Mouse (Mus musculus) hindbrain, embryonic 14.5 days (tissue): ENCODE results near the gene Ntrk1. TPM values are rescaled to one million over a fixed set of nuclear protein-coding genes. Genes with fewer than 3 reads are reported as not detected.

Experiments
- ATAC-seq: fragments of 200-750 bp; cut with Nextera tagmentation; 2 replicates; pipeline ENCODE4 v1.8.0; 2017; ENCODE audit warnings: moderate number of reproducible peaks, mild to moderate bottlenecking, moderate TSS enrichment, moderate library complexity; ENCODE audit not compliant: low FRiP score
- DNase-seq: peaks from one replicate; pipeline ENCODE4 v3.0.0-alpha.2; 2015; ENCODE audit warnings: low spot score
- H3K27ac ChIP-seq: fragments of 300-500 bp; sonication (generic); 2 replicates; pipeline ENCODE4 v1.5.1; 2014; ENCODE audit warnings: mild to moderate bottlenecking, moderate library complexity
- H3K27me3 ChIP-seq: fragments of 300-500 bp; sonication (generic); 2 replicates; pipeline ENCODE4 v1.6.1; 2014; ENCODE audit warnings: mild to moderate bottlenecking, low read length, mixed read lengths; ENCODE audit not compliant: control insufficient read depth, insufficient read depth
- H3K36me3 ChIP-seq: fragments of 300-500 bp; sonication (generic); replicated peaks from 2 replicates; pipeline ENCODE4 v1.6.1; 2014; ENCODE audit not compliant: control insufficient read depth, insufficient read depth
- H3K4me1 ChIP-seq: fragments of 300-500 bp; sonication (generic); replicated peaks from 2 replicates; pipeline ENCODE4 v1.6.1; 2014; ENCODE audit warnings: antibody characterized with exemption, low read length, mixed read lengths; ENCODE audit not compliant: control insufficient read depth, insufficient read depth
- H3K4me2 ChIP-seq: fragments of 300-500 bp; sonication (generic); replicated peaks from 2 replicates; pipeline ENCODE4 v1.6.1; 2014; ENCODE audit warnings: mild to moderate bottlenecking, moderate library complexity
- H3K4me3 ChIP-seq: fragments of 300-500 bp; sonication (generic); replicated peaks from 2 replicates; pipeline ENCODE4 v1.5.1; 2014; ENCODE audit warnings: mild to moderate bottlenecking, low read length
- H3K9ac ChIP-seq: fragments of 300-500 bp; sonication (generic); 2 replicates; pipeline ENCODE4 v1.6.1; 2014
- H3K9me3 ChIP-seq: fragments of 300-500 bp; sonication (generic); 2 replicates; pipeline ENCODE4 v1.6.1; 2016; ENCODE audit warnings: low read length; ENCODE audit not compliant: control insufficient read depth
- WGBS: fragments of 180-500 bp; shearing (Covaris S2); extraction: QIAGEN DNeasy Blood & Tissue Kit; methylation state at CpG from one replicate; pipeline ENCODE4 v1.1.7; 2014; 5-methylcytosine and 5-hydroxymethylcytosine counted together
- polyA plus RNA-seq: library from polyadenylated mRNA; unstranded; fragments of >200 nt; fragmentation: Nextera tagmentation; extraction: Ambion mirVana; gene quantifications from 2 replicates; pipeline ENCODE4 v1.2.1, GENCODE M21; 2014

Ntrk1 gene
- polyA plus RNA-seq, 1 experiment from 2014 or later = 1.7 TPM

DNA sequence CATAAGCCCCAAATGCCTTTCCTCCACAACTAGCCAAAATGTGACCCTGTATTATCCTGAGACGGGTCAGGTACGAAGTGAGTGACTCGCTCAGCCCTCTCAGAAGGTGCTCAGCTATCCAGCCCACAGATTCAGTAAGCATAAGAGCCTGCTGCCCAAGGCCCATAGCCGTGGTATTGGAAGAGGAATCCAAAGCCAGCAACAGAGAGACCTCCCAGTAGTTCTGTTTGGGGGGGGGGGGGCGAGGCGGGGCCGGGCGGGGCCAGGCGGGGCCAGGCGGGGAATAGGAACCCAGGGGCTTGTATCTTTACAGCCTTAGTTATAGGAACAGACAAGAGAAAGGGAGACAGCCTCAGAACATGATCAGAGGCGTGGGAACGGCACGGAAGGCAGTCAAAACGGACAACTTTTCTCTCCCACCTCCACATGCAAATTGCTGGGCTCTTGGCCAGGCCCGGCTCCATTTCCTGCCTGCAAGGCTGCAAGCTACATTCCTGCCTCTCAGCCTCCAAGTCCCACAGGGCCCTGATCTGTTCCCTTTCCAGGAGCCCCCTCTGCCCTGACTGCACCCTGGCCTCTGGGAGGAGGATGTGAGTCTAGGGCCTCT is 31.2 kb downstream of the Ntrk1 start:
- 21% methylated on average over 15 of the region's 15 CpGs for WGBS
- H3K36me3 ChIP-seq = no peaks in the 10 kb centered on the region
- H3K9me3 ChIP-seq = no peaks in the 10 kb centered on the region
- H3K4me3 ChIP-seq = no peak overlapping the region
- peak overlapping the region; percentile 66; the same call in 1 of the 2 replicates for H3K27ac ChIP-seq
- H3K9ac ChIP-seq = no peak overlapping the region
- H3K27me3 ChIP-seq = peaks cover 17% of the 10 kb centered on the region
- DNase-seq (peak; percentile 38), ATAC-seq (no peak)
- peak overlapping the region; percentile 25 for H3K4me2 ChIP-seq
- H3K4me1 ChIP-seq = 0 out of 2 replicates have a peak, but pooled peaks cover 3% of the 10 kb centered on the region

- WGBS = 63% methylated on average over 4 of the region's 4 CpGs
- H3K9me3 ChIP-seq = no peaks in the 10 kb centered on the region
- H3K36me3 ChIP-seq = no peaks in the 10 kb centered on the region
- peak overlapping the region; percentile 25; the same call in 1 of the 2 replicates for H3K4me2 ChIP-seq
- peaks cover 12% of the 10 kb centered on the region for H3K27me3 ChIP-seq
- no peak overlapping the region for H3K9ac ChIP-seq
- 0 out of 2 replicates have a peak, but pooled peaks cover 3% of the 10 kb centered on the region for H3K4me1 ChIP-seq
- DNase-seq (no peak), ATAC-seq (no peak)
- no peak overlapping the region for H3K4me3 ChIP-seq
- H3K27ac ChIP-seq = peak overlapping the region; percentile 66; the same call in 1 of the 2 replicates
These were observed 31.8 kb downstream of the Ntrk1 start for GRCm38 (mm10) chr3:87763202-87763601.

DNA sequence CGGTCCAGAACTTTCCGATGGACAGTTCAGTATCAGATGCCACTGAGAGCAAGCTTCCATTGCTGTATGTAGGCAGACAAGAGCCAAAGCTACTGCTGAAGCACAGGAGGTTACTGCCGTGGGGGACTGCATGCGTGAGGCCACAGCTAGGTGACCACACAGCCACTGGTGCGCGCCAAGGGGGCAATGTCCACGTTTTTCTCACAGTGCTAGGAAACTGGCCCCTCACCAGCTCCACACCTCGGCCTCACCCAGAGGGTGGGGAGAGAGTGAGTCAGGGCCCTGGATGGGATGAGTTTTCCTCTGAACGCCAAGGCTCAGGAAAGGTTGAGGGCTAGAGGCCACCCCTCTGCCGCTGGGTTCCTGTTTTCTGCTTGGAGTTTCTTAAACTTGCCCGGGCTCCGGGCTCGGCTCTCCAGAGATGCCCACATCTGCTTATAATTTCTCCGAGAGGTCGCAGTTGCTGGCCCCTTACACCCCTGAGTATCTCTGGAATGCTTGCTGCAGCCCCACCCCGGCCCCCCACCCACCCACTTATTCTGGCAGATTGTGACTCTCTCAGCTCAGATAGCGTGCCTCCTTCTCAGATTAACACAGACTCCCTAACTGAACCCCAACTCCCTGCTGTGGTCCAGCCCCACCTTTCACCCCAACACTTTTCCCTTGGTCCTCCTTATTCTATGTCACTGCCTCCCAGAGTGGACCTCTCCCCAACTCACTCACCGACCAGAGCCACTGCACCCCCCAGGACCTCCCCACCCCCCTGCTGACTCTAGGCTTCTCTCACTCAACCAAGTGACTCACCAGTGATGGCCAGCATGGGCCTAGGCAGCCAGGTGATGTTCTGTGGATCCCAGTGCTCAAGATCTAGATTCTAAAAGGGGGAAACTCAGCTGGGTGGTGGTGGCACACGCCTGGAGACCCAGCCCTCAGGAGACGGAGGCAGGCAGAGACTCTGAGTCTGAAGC is 33.3 kb downstream of the Ntrk1 start:
- Histone ChIP-seq H3K4me1 (0 out of 2 replicates have a peak, but pooled peaks cover 3% of the 10 kb centered on the region), H3K9me3 (no peaks in the 10 kb centered on the region), H3K9ac (no peak overlapping the region), H3K36me3 (no peaks in the 10 kb centered on the region), H3K4me3 (no peak overlapping the region), H3K27ac (no peak overlapping the region), H3K4me2 (no peak overlapping the region), H3K27me3 (peaks cover 7% of the 10 kb centered on the region; the same call in 1 of the 2 replicates)
- 80% methylated on average over 20 of the region's 20 CpGs for WGBS
- ATAC-seq (no peak), DNase-seq (no peak)

- no peak overlapping the region for H3K27ac ChIP-seq
- H3K4me2 ChIP-seq = no peak overlapping the region
- no peaks in the 10 kb centered on the region for H3K27me3 ChIP-seq
- no peak overlapping the region for H3K9ac ChIP-seq
- no peaks in the 10 kb centered on the region for H3K9me3 ChIP-seq
- no peak for DNase-seq
- H3K4me1 ChIP-seq = 0 out of 2 replicates have a peak, but pooled peaks cover 6% of the 10 kb centered on the region
- ATAC-seq = 0 out of 2 replicates have a peak, but pooled peaks have one; percentile 12
- no peak overlapping the region for H3K4me3 ChIP-seq
- no peaks in the 10 kb centered on the region for H3K36me3 ChIP-seq
- WGBS = 50% methylated on average over 3 of the region's 5 CpGs
These were observed 36.3 kb downstream of the Ntrk1 start for GRCm38 (mm10) chr3:87758641-87759040.

DNA sequence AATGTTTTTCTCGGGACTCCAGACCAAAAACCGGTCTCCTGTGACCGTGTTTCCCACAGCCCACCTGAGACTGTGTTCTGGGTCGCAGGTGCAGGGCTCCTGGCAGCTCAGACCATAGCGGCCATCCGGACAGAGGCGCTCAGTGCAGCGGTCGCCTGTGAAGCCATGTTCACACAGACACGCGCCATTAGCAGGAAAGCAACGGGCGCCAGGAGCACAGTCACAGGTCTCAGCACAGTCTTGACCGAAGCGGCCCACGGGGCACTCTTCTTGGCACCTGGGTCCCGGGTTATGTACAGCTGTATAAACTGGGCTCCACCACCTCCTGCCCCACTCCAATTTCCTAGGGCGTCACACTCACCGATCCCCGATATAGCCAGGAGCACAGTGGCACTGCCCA is 38.5 kb downstream of the Ntrk1 start:
- Histone ChIP-seq H3K9ac (peak overlapping the region; percentile 53), H3K4me2 (peak overlapping the region; percentile 56), H3K4me3 (peak overlapping the region; percentile 21; the same call in 1 of the 2 replicates), H3K4me1 (0 out of 2 replicates have a peak, but pooled peaks cover 6% of the 10 kb centered on the region), H3K27ac (no peak overlapping the region), H3K27me3 (no peaks in the 10 kb centered on the region), H3K9me3 (no peaks in the 10 kb centered on the region), H3K36me3 (no peaks in the 10 kb centered on the region)
- DNase-seq (no peak), ATAC-seq (no peak)
- 45% methylated on average over 20 of the region's 20 CpGs for WGBS

DNA sequence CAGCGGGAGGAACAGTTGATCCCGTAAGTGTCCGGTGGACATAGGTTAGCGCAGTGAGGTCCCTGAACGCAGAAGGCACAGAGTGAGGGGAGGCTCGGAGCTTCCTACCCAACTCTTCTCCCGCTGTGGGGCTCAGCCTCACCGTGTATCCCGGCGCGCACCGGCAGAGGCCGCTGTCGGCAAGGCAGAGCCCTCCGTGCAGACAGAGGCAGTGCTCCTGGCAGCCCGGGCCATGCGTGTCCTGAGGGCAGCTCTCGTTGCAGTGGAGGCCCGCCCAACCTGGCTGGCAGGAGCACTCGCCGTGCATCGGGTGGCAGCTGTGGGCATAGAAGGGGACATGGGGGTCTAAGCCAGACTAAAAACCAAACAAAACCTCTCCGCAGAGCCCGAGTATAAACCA is 39.0 kb downstream of the Ntrk1 start:
- H3K4me3 ChIP-seq = peak overlapping the region; percentile 21; the same call in 1 of the 2 replicates
- H3K4me2 ChIP-seq = peak overlapping the region; percentile 56
- H3K9me3 ChIP-seq = no peaks in the 10 kb centered on the region
- DNase-seq (peak; percentile 85), ATAC-seq (peak; percentile 85)
- 0 out of 2 replicates have a peak, but pooled peaks cover 6% of the 10 kb centered on the region for H3K4me1 ChIP-seq
- peak overlapping the region; percentile 53 for H3K9ac ChIP-seq
- H3K36me3 ChIP-seq = no peaks in the 10 kb centered on the region
- no peaks in the 10 kb centered on the region for H3K27me3 ChIP-seq
- WGBS = 5% methylated on average over 24 of the region's 24 CpGs
- H3K27ac ChIP-seq = no peak overlapping the region

DNA sequence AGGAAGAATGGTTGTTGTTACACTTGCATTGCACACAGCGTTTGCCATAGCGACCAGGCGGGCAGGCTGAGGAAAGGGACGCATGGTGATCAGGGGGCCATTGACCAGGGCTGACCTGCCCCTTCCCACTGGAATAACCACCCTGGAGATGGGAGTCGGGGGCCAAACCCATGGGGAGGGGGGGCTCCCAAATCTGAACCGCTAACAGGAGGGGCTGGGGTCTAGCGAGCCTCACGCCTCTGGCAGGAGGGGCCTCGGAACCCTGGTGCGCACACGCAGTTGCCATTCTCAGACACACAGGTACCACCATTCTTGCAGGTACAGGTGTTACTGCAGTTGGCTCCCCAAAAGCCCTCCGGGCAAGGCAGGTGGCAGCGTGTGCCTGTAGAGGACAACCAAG is 41.1 kb downstream of the Ntrk1 start:
- Histone ChIP-seq H3K27ac (no peak overlapping the region), H3K4me1 (0 out of 2 replicates have a peak, but pooled peaks cover 6% of the 10 kb centered on the region), H3K36me3 (no peaks in the 10 kb centered on the region), H3K9me3 (no peaks in the 10 kb centered on the region), H3K4me3 (no peak overlapping the region), H3K4me2 (no peak overlapping the region), H3K27me3 (no peaks in the 10 kb centered on the region), H3K9ac (no peak overlapping the region)
- ATAC-seq (no peak), DNase-seq (no peak)
- WGBS = 83% methylated on average over 13 of the region's 13 CpGs

- no peak for ATAC-seq
- 0 out of 2 replicates have a peak, but pooled peaks cover 6% of the 10 kb centered on the region for H3K4me1 ChIP-seq
These were observed 42.4 kb downstream of the Ntrk1 start for GRCm38 (mm10) chr3:87752567-87752966.

GRCm38 (mm10) chr3:87749977-87750376 is 45.0 kb downstream of the Ntrk1 start:
- DNase-seq = no peak
- H3K27ac ChIP-seq = no peak overlapping the region
- peaks cover 5% of the 10 kb centered on the region; the same call in 1 of the 2 replicates for H3K4me1 ChIP-seq
- H3K9me3 ChIP-seq = no peaks in the 10 kb centered on the region
- H3K4me2 ChIP-seq = no peak overlapping the region
- no peaks in the 10 kb centered on the region for H3K36me3 ChIP-seq
- H3K9ac ChIP-seq = no peak overlapping the region
- no peak for ATAC-seq
- 90% methylated on average over 12 of the region's 12 CpGs for WGBS
- H3K27me3 ChIP-seq = no peaks in the 10 kb centered on the region
- H3K4me3 ChIP-seq = no peak overlapping the region

More at GRCm38 (mm10) chr3:87752567-87752966, 42.4 kb downstream of the Ntrk1 start:
- Histone ChIP-seq H3K9me3 (no peaks in the 10 kb centered on the region), H3K27ac (no peak overlapping the region), H3K4me3 (no peak overlapping the region), H3K9ac (no peak overlapping the region), H3K4me2 (no peak overlapping the region), H3K27me3 (no peaks in the 10 kb centered on the region), H3K36me3 (no peaks in the 10 kb centered on the region)
- DNase-seq = no peak
- WGBS = 83% methylated on average over 3 of the region's 3 CpGs
